Mouse (Mus musculus) megakaryocyte, embryonic 14.5 days (primary cell): ENCODE data around the gene Flt1.

Experiments
- FLI1 ChIP-seq: IDR thresholded peaks from 2 replicates; pipeline ENCODE4 v1.6.1; 2012; ENCODE audit warnings: low read length, inconsistent platforms, mixed read lengths
- GATA1 ChIP-seq: IDR thresholded peaks from 3 replicates; pipeline ENCODE4 v1.6.1; 2012; ENCODE audit warnings: mixed read lengths, low read length, inconsistent platforms, borderline replicate concordance

DNA sequence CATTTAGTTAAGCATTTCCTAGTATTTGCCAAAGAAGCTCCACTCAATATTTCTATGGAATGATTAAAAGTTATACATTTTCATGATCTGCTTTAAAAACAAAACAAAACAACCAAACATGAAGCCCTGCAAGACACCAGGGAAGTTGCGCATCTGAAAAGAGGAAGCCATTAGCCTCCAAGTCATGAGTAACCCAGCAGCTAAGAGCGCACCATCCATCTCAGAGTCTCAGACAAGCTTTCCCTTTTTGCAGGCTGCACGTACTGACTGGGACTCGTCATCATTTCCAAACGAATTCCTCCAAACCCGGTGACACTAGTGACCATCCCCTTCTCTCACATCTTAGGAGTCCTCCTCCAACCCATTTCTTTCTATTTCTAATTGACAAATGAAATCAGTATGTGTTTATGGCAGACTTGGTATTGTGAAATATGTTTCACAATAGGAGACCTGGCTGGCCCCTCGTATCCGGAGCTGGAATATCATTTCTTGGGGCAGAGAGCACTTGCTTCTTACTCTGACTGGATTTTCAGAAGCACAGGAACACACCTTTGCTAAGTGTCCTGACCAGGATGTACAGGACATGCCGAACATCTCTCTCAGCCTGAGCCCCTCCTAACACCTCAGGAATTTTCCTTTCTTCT lies 16.8 kb upstream of the Flt1 start:
- TF ChIP-seq GATA1 (no peak), FLI1 (no peak)
